Mouse (Mus musculus): ENCODE measurements around the gene Trim63.

The Trim63 gene

GRCm38 (mm10) chr4:134343071-134344031, 28.4 kb downstream of the Trim63 start, which contains the start of gene Slc30a2:
Slc30a2 (plus strand) TSS chr4:134343181.
- DNase-seq = no peak

GRCm38 (mm10) chr4:134344620-134345019, 29.7 kb downstream of the Trim63 start:
- no peak for DNase-seq

- no peak for DNase-seq
Measured at GRCm38 (mm10) chr4:134345802-134346201, 30.9 kb downstream of the Trim63 start.

GRCm38 (mm10) chr4:134348078-134348477, 33.2 kb downstream of the Trim63 start:
- DNase-seq = no peak

DNA sequence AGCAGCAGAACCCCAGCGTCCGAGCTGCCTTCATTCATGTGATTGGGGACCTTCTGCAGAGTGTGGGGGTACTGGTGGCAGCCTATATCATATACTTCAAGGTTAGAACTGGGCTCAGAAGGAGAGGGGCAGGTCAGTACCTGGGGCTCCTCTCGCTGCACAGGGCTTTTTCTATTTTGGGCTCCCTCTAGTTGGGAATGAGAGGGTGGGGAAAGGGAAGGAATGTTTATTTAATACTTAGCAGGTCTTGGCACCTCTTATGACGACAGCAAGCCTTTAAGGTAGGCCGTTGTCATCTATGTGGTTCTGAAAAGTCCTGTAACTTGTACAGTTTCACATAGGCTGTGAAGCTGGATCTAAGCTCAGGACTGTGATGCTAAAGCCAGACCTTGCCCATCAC, 33.6 kb downstream of the Trim63 start:
- DNase-seq = no peak

DNA sequence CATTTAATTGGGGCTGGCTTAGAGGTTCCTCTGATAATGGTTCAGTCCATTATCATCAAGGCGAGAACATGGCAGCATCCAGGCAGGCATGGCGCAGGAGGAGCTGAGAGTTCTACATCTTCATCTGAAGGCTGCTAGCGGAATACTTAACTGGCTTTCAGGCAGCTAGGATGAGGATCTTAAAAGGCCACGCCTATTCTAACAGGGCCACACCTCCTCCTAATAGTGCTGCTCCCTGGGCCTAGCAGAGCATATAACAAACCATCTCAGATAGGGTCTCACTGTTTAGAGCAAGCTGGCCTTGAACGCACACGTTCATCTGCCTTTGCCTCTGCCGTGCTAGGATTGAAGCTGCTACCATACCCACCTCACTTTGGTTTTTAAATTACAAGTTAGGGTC, 34.9 kb downstream of the Trim63 start:
- DNase-seq = no peak

- DNase-seq = no peak
Measured at GRCm38 (mm10) chr4:134350641-134351040, 35.7 kb downstream of the Trim63 start.

- no peak for DNase-seq
Measured at GRCm38 (mm10) chr4:134351329-134352260, 36.7 kb downstream of the Trim63 start.

DNA sequence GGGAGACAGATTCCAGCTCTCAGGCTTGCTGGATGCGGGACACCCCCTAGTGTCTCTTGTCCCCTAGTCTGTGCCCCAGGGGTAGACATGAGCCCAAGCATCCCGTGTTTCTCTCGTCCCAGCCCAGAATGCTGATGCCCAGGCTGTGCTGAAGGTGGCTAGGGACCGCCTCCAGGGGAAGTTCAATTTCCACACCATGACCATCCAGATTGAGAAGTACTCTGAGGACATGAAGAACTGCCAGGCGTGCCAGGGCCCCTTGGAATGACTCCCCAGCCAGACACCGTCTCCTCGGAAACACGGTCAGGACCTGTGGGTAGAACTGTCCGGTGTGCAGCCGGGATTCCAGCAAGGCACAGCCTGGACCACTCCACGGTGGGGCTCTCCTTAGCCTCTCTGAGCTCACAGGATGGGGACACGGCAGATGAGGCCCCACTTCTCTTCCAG, 37.4 kb downstream of the Trim63 start:
- no peak for DNase-seq

DNA sequence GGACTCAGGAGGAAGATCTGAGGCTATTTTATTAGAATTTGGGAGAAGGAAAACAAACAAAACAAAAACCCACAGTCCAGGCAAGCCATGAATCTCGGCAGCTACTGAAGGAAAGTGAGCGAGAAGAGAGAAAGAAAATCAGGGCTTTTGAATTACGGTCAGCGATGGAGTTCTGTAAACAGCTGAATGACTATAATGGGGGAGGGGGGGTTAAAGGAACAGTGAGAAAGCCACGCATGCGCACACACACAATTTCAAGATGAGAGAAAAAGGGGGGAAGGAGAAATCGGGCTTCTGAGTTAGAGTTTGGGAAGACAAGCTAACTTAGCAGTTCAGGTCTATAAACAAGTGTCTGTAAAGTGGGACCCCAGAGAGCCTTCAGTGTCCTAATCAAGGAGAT, 38.0 kb downstream of the Trim63 start:
- DNase-seq = no peak

- DNase-seq = no peak
Measured at GRCm38 (mm10) chr4:134353527-134354409, 38.8 kb downstream of the Trim63 start.

- DNase-seq = no peak
Measured at GRCm38 (mm10) chr4:134355841-134356452, 41.0 kb downstream of the Trim63 start.

DNA sequence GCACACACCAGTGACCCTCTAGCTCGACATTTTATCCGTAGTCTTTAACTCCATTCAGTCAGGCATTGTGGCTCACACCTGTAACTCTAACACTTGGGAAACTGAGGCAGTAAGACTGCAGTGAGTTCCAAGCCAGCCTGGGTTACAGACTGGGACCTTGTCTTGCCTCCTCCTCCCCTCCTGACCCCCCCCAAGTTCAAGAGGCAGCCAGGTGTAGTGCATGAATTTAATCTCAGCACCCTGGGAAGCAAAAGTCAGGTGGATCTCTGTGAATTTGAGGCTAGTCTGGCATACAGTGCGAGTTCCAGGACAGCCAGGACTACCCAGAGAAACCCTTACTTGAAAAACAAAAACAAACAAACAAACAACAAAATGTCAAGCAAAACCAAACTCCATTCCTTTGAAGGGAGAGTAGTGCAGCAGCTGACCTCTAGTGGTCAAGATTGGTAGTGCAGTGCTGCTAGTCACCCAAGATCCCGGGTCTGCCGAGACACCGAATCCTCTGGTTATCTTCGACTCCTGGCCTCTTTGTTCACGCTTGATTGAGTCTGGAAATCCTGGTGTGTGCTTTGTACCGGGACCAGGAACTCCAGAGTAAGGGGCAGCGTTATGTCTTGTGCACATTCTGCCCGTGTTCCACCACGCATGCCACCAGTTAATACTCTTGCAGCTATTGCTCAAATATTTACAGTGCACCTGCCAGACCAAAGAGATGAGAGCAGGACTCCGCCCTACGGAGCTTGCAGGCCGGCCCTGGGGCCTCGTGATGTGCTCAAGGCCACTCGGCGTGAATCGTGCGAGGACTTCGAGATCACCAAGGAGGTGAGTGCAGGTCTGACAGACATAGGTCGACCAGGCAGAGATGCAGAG, 41.9 kb downstream of the Trim63 start:
- DNase-seq = peak; percentile 28 to 74

GRCm38 (mm10) chr4:134357461-134357771, 42.5 kb downstream of the Trim63 start:
- DNase-seq = no peak

DNA sequence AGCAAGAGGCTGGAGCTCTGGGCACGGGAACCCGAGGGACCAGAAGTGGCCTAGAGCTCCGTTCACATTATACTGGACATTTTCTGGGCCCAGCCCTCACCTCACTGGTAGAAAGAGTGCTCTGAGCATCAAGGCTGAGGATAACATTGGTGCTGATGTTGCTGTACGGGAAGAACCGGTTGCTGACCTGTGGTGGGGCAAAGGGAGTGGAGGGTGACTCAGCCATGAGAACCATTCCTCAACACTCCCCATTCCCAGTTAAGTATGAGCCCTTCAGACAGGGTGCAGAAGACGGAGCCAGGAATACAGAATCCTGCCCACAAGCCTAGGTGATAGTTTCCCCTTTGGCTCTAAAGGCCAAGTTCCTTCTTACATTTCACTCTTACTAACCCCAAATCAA, 44.7 kb downstream of the Trim63 start:
- DNase-seq = no peak

GRCm38 (mm10) chr4:134361215-134361614, 46.3 kb downstream of the Trim63 start:
- DNase-seq = no peak

GRCm38 (mm10) chr4:134362124-134362523, 47.2 kb downstream of the Trim63 start:
- no peak for DNase-seq

DNA sequence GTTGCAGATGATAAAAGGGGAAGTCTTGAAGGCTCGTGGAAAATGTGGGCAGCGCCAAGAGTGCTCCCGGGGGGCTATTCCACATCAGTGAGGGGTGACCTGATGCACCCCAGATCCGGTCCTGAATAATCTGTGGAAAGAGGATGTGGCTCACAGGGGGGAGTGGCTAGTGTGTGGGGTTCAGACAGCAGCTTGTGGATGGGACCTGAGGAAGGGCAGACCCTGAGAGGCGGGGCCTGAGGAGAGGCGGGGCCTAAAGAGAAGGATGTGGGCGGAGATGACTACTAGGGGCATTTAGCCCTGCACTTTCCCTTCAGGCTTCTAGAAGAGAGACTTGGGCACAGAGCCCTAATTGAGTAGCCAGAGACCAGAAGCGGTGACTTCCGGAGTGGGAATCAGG, 47.7 kb downstream of the Trim63 start:
- DNase-seq = peak; percentile 75 to 84

DNA sequence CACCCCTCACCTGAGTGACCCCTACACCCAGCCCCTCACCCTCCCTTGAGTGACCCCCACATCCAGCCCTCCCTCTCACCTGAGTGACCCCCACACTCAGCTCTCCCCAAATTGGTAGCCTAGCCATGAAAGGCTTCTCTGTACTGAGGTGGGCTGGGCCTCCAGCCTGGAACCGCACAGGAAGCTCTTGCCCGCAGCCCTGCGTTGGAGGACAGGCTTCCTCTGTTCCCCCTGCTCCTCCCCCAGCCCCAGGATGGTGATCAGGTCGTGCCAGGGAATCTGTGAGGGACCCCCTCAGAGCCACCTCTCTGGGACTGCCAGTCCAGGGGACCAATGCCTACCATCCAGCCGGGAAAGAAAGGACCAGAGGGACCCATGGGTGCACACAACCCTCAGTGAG, 50.4 kb downstream of the Trim63 start:
- no peak for DNase-seq

DNA sequence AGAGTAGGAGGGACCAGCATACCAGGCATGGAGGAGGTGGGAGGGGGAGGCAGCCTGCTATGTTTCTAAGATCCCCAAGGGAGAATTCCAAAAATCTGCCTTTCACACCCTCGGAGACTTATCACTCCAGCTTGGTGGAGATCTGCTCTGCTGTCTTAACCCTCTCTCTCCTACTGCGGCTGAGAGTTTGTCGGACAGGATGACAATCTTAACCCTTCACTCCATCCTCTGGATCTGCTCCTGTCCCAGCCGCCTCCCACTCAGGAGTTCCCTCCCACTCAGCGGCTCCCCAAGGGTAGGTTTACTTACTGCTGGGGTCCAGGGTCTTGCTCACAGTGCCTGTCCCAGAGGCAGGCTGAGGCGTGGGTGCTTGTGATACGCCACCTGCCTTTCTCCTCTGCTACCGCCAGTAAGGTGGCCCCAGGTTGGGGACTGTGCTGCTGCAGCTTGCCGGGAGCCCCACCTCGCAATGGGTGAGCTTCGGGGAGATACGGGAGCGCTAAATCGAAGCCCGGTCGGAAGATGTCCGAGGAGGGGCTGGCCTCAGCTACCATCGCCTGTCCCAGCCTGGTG, 55.8 kb downstream of the Trim63 start:
- no peak for DNase-seq

Data from spleen, adult 18-20 months (tissue).